Mouse (Mus musculus) thymus, postnatal 36 days (tissue): ENCODE results near the gene Hist1h2bb.

ENCODE experiments used
- DNase-seq, 2 experiments: peaks; one replicate each; pipeline ENCODE4 v3.0.0; 2022; ENCODE audit warnings: mixed read lengths in 2 of 2

Hist1h2bb gene

DNA sequence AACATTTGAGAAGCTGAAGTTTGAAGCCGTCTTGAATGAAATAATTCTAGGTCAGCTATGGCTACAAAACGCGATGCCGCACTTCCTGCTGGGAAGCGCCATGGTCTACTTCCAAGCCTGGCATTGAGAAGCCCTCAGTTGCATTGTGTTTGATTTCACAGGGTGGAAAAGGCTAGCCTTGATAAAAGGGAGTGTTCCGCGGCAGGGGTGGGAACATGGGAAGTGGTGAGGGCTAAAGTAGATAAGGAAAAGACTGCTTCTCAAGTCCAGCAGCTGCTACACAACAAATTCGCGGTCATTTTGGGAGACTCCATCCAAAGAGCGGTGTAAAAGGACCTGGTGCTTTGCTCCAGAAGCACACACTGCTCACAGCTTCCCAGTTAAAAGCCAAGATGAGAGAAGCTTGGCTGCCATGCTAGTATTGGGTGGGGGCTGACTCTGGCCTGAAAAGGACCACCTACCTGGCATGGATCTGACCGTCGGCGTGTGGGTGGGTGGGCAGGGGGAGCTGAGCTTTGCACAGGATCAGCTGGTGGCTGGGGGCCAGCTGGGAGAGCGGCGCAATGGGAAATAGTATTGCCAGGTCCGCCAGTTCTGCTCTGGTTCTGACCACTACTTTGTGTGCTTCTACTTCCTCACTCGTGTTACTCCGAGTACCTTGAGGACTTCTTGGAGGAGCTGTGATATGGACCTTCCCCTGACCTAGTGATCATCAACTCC, 17.9 kb upstream of the Hist1h2bb start:
- DNase-seq, result no peak

DNA sequence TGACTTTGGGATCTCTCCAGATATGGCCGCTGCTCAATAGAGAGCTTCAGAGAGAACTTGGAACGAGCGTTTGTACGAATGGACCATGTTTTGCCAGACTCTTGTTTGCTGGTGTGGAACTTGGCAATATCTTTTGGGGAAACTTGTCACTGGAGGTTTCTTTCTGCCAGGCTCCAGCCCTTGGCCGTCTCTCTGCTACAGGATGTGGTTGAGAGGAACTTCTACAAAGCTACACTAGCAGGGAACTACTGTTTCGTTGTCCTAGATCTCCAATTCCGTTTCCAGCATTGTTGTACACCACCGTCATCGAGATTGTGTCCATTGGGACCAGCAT, 17.4 kb upstream of the Hist1h2bb start:
- peak in 1 of 2 experiments; percentile 50 for DNase-seq

- no peak for DNase-seq
Observed at GRCm38 (mm10) chr13:23729706-23730105, 16.8 kb upstream of the Hist1h2bb start.

DNA sequence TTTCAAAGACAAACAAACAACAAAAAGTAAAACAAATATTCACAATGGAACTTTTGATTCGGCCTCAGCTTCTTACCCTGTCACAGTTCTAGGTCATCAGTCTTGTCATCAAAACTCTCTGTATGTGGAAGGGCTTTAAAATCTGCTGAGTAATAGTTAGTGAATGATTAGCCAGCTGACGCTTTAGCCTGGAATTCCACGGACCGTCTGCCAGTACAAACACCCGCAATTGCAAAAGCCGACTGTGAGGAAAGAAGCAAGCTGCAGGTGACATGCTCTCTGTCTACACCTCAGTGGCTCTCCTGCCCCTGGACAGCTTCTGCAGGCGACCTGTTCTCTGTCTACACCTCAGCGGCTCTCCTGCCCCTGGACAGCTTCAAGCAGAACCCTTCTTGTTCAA, 16.1 kb upstream of the Hist1h2bb start:
- no peak for DNase-seq

DNA sequence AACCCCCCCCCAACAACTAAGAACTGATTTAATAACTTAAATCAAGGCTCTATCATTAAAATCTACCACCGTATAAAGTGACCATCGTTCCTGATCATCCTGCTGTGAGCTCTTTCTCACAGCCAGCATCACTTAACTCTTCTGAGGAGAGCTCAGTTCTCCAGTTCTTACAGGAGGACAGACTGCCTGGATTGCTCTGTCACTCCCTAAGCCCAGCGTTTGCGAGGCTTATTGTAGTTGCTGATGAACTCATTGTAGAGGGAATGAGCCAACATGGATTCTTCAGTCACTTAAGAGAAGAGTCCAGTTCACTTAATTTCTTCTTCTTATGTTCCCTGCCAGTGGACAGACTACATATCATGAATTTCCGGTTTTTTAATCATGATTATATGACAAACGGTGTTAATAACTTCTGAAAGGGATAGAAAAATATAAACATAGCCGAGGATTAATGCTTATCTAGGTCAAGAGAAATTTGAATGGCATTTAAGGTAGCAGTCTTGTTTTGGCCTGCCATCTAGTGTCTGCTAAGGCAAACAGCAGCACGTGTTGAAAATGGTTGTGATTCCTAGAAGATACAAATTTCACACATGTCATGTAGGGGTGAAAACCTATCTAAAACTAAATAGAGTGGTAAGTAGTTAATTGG, 14.3 kb upstream of the Hist1h2bb start:
- DNase-seq, result no peak

DNA sequence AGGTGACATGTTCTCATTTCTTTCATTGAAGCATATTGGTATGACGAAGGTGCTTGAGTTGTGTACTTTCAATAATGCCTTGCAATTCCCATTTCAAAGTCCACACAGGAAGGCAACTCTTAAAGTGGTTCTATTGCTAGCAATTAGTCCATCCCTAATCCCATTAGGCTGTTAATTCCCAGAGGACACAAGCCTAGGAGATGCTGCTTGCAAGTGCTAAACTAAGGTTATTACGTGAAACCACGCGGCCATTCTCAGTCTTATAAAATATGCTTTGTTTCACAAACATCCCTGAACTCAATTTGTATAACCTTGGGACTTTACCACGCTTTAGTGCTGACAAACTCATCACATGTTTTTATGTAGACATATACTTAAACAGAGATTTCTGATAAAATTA, 9.4 kb upstream of the Hist1h2bb start:
- no peak for DNase-seq

GRCm38 (mm10) chr13:23738041-23738440, 8.5 kb upstream of the Hist1h2bb start:
- peak; percentile 38 to 47 for DNase-seq

DNA sequence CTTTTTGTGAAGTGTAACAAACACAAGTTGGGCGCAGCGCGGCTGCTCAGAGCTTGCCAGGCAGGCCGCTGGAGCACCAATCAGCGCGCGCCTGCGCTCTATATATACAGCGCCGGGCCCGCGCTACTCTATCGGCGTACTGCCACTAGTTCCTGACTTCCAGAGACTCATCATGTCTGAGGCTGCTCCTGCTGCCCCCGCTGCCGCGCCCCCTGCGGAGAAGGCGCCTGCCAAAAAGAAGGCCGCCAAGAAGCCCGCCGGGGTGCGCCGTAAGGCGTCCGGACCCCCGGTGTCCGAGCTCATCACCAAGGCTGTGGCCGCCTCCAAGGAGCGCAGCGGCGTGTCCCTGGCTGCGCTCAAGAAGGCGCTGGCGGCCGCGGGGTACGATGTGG, 7.9 kb upstream of the Hist1h2bb start, which contains the start of gene Hist1h1c:
Gene Hist1h1c, plus strand, starts transcription at position 132 of the 392 bp plus-strand sequence.
- peak; percentile 94 to 97 for DNase-seq

DNA sequence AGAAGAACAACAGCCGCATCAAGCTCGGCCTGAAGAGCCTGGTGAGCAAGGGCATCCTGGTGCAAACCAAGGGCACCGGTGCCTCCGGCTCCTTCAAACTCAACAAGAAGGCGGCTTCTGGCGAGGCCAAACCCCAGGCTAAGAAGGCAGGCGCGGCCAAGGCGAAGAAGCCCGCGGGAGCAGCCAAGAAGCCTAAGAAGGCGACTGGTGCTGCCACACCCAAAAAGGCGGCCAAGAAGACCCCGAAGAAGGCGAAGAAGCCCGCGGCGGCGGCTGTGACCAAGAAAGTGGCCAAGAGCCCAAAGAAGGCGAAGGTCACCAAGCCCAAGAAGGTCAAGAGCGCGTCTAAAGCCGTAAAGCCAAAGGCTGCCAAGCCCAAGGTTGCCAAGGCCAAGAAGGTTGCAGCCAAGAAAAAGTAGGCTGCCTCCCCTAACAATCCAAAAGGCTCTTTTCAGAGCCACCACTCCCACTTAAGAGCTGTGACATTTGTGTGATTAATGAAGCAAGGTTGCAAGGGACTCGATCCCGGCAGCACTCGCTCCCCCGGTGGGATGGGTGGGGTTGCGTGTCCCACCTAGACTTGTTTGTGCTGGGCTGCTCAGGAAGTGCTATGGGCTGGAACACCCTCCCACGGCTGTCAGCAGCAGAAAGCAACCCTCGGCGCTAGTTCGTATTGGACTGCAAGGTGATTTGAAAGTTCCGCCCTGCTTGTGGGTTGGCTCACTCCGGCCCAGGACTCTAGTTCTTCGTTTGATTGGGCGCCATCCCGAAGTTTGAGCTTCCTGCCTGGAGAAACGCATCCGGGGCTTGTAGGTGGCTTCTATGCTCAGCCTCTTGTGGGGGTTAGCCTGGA, 7.2 kb upstream of the Hist1h2bb start:
- DNase-seq, result peak; percentile 85 to 92

- no peak for DNase-seq
Observed at GRCm38 (mm10) chr13:23739922-23740252, 6.6 kb upstream of the Hist1h2bb start.

DNA sequence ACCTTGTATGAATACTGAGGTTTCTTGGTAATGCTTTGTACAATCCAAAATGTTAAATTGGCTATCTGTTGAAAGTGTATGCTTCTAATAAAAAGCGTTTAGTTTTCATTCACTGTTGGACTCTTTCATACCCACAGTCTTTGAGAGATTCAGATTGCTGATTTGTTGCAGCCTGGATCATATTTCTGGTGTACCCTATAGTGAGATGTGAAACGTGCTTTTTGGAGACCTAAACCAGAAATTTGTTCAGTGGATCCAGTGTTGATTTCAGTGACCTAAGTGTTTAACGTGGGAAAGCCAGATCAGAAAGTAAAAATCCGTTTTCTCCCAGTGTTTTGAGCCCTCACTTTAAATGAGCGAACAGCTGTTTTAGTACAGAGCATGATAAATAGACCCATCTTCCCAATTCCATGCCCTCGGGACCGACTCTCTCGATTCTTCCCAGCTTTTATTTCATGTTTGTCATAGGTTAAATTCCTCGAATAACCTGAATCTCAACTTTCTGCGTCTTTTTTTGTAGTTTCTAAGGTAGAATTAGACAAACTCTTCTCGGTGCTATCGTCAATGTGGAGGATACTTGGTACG, 6.2 kb upstream of the Hist1h2bb start:
- DNase-seq, result no peak

DNA sequence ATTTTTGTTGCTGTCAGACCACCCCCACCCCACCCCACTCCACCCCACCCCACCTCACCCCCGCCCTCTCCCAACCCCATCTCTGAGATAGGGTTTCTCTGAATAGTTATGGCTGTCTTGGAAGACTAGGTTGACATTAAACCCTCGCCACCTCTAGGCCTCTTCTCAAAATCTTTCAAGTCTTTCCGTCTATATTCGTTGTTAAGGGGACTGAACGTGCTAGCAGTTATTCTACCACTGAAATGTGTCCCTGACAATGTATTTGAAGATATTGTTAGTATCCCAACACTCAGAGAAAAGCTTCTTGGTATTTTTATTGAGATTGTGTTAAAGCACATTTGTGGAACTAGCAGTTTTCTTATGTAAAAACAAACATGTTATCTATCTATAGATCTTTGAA, 5.6 kb upstream of the Hist1h2bb start:
- no peak for DNase-seq

DNA sequence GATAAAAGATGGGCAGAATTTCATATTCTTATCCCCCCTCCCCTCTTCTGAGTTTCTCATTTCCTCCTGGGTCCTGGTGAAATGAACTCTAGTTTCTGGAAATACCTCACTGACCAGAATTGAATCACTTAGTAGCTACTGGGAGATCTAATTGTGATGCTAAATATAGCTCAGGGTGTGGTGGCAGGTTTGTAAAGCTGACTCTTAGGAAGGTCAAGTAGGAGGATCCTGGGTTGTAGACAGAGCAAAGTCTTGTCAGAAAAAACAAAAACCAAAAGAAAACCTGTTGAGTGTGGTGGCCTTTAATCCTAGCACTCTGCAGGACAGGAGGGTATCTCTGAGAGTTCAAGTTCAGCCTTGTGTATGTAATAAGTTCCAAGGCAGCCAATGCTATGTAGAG, 4.5 kb upstream of the Hist1h2bb start:
- no peak for DNase-seq

DNA sequence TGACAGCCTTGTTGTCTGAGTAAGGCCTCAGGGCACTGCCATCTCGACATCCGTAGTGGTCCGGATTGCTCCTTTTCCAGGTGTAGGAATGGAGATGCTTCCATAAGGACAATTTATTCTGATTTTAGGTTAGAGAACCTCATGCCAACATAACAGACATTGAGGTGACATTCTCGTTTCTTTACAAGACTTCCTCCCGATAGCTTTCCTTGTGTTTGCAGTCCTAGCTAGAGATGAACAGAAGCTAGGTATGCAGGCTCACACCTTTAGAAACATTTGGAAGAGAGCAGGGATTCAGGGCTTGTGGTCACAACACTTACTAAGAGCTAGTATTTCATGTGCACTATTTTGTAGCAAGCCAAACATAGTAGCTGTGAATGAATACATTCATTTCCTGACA, 3.3 kb upstream of the Hist1h2bb start:
- DNase-seq, result no peak

- DNase-seq, result no peak
Observed at GRCm38 (mm10) chr13:23743963-23744362, 2.6 kb upstream of the Hist1h2bb start.

DNA sequence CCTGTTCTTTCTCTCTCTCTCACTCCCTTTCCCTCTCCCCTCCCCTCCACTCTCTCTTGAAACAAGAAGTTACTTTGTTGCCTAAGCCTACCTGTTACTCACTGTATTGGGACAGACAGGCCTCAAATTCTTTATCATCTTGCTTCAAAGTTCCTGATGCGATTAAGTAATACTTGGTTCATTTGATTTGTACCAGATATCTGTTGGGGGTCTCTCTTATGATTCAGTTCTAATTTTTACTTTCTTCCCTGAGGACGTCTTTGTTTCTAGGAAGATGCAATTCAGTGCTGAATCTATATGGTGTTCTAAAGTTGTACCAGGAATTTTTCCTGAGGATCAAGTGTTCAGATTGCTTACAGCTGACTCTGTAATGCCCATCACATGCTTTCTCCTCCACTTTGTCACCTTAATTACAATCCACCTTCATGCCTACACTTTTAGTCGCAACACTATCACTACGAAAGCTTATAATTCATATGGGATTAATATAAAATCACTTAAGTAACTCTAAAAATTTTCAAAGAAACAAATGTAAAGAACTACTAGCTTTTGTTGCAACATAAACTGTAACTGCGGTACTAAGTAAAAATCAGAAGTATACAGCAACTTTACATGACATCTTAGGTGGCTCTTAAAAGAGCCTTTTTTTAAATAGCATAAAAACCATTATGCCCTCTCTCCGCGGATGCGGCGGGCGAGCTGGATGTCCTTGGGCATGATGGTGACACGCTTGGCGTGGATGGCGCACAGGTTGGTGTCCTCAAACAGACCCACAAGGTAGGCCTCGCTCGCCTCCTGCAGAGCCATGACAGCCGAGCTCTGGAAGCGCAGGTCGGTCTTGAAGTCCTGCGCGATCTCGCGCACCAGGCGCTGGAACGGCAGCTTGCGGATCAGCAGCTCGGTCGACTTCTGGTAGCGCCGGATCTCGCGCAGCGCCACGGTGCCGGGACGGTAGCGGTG, 1.8 kb upstream of the Hist1h2bb start:
- DNase-seq, result peak in 1 of 2 experiments; percentile 35

GRCm38 (mm10) chr13:23745381-23746161, 963 bp upstream of the Hist1h2bb start, which contains the start of gene Hist1h3c:
Hist1h3c (minus strand) TSS chr13:23745602.
- DNase-seq, result peak; percentile 82 to 83

DNA sequence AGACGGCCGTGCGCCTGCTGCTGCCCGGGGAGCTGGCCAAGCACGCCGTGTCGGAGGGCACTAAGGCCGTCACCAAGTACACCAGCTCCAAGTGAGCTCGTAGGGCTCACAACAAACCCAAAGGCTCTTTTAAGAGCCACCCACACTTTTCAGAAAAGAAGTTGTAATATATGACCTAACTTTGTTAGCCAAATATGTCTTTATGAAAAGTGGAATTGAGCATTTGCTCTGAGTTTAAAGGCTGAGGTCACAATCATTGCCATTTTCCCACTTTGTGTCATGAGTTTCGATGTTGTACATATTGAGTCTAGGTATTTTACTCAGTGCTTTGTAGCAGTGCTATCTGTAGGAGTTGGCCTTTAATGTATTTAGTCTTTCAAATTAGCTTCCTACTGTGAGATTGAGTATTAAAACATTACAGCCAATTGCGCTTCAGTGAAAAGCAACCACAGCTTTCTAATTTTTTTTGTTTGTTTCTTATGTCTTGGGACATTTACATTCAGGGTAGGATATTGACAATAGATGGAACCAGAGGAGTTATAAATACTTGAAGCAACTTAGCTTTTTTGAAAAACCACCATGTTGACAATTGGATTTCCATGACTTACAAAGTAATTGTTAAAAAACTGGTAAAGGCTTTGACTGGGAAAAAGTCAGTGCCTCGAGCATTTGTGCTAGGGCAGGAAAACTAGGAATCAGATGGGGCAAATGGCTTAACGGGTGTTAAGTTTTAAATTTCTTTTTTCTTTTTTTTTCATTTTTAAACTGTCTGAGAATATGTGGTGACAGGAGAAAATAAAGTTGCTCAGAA, 752 bp downstream of the Hist1h2bb start:
- no peak for DNase-seq

DNA sequence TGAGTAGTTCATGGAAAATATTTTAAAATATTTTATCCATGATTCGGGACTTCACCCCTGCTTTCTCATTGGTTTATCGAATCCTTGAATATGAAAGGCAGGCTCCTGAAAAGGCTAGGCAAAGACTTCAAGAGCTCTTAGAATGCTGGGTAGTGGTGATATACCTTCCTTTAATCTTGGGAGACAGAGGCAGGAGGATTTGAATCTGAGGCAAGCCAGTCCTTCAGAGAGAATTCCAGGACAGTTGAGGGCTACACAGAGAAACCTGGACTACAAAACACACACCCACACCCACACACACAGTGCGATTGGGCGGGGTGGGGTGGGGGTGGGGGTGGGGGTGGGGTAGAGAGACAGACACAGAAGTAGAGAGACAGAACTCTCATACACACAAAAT, 1.4 kb downstream of the Hist1h2bb start:
- DNase-seq, result no peak

DNA sequence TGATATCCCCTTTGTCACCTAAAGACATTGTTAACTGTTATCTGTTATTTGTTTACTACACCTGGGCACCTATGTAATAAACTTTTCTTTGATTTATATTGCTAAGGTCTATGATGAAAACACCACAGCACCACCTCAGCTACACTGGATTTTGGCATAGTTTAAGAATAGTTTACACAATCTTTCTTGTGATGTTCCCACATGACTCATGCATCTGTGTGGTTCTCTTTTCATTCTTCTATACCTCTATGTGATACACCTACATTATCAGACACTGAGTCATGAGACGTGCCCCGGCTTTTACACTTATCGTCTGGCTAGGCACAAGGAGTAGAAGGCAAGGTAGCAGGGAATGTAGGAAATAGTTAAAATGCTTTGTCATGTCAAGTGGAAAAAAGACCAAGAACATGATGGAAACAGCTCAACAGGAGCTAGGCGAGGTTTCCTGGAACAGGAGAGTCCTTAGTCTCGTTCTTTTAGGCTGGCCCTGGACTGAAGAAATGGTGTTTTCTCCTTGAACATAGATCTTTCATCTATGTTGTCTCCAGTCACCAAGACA, 3.1 kb downstream of the Hist1h2bb start:
- DNase-seq, result no peak
